Mouse (Mus musculus): ENCODE measurements around the gene Kif6. TPM values are rescaled to one million over a fixed set of nuclear protein-coding genes. Genes with fewer than 3 reads are reported as not detected.

Gene Kif6
- polyA plus RNA-seq, 1 experiment = not detected

GRCm38 (mm10) chr17:49627011-49627794 is 12.3 kb downstream of the Kif6 start:
- Histone ChIP-seq H3K27ac (ENCODE audit: insufficient read depth, low read depth, low read length) (no peak overlapping the region), H3K4me1 (ENCODE audit: control insufficient read depth, insufficient read depth, low read length) (no peaks in the 10 kb centered on the region), H3K4me3 (ENCODE audit: insufficient read depth, low read length) (no peak overlapping the region)
- no peak for TF ChIP-seq CTCF (IDR thresholded peaks at IDR 0.05; ENCODE audit: low read depth, low read length)
- TF ChIP-seq POLR2A (IDR thresholded peaks at IDR 0.05; ENCODE audit: borderline replicate concordance, low read depth, low read length) = no peak

- no peaks in the 10 kb centered on the region for H3K4me1 ChIP-seq (ENCODE audit: control insufficient read depth, insufficient read depth, low read length)
- no peak overlapping the region for H3K4me3 ChIP-seq (ENCODE audit: insufficient read depth, low read length)
- no peak for TF ChIP-seq CTCF (IDR thresholded peaks at IDR 0.05; ENCODE audit: low read depth, low read length)
- TF ChIP-seq POLR2A (IDR thresholded peaks at IDR 0.05; ENCODE audit: borderline replicate concordance, low read depth, low read length) = no peak
- no peak overlapping the region for H3K27ac ChIP-seq (ENCODE audit: insufficient read depth, low read depth, low read length)
These were observed 13.9 kb downstream of the Kif6 start for GRCm38 (mm10) chr17:49628875-49629274.

GRCm38 (mm10) chr17:49633041-49633440 is 18.1 kb downstream of the Kif6 start:
- H3K4me1 ChIP-seq (ENCODE audit: control insufficient read depth, insufficient read depth, low read length) = no peaks in the 10 kb centered on the region
- TF ChIP-seq POLR2A (IDR thresholded peaks at IDR 0.05; ENCODE audit: borderline replicate concordance, low read depth, low read length) (no peak), CTCF (IDR thresholded peaks at IDR 0.05; ENCODE audit: low read depth, low read length) (no peak)
- H3K27ac ChIP-seq (ENCODE audit: insufficient read depth, low read depth, low read length) = no peak overlapping the region
- H3K4me3 ChIP-seq (ENCODE audit: insufficient read depth, low read length) = no peak overlapping the region

GRCm38 (mm10) chr17:49641903-49642302 is 27.0 kb downstream of the Kif6 start:
- Histone ChIP-seq H3K27ac (ENCODE audit: insufficient read depth, low read depth, low read length) (no peak overlapping the region), H3K4me1 (ENCODE audit: control insufficient read depth, insufficient read depth, low read length) (no peaks in the 10 kb centered on the region), H3K4me3 (ENCODE audit: insufficient read depth, low read length) (no peak overlapping the region)
- TF ChIP-seq POLR2A (IDR thresholded peaks at IDR 0.05; ENCODE audit: borderline replicate concordance, low read depth, low read length) = no peak
- TF ChIP-seq CTCF (IDR thresholded peaks at IDR 0.05; ENCODE audit: low read depth, low read length) = no peak

GRCm38 (mm10) chr17:49642336-49642735 is 27.4 kb downstream of the Kif6 start:
- no peak for TF ChIP-seq CTCF (IDR thresholded peaks at IDR 0.05; ENCODE audit: low read depth, low read length)
- TF ChIP-seq POLR2A (IDR thresholded peaks at IDR 0.05; ENCODE audit: borderline replicate concordance, low read depth, low read length) = no peak
- Histone ChIP-seq H3K27ac (ENCODE audit: insufficient read depth, low read depth, low read length) (no peak overlapping the region), H3K4me1 (ENCODE audit: control insufficient read depth, insufficient read depth, low read length) (no peaks in the 10 kb centered on the region), H3K4me3 (ENCODE audit: insufficient read depth, low read length) (no peak overlapping the region)

- H3K27ac ChIP-seq (ENCODE audit: insufficient read depth, low read depth, low read length) = no peak overlapping the region
- no peaks in the 10 kb centered on the region for H3K4me1 ChIP-seq (ENCODE audit: control insufficient read depth, insufficient read depth, low read length)
- TF ChIP-seq POLR2A (IDR thresholded peaks at IDR 0.05; ENCODE audit: borderline replicate concordance, low read depth, low read length) (no peak), CTCF (IDR thresholded peaks at IDR 0.05; ENCODE audit: low read depth, low read length) (no peak)
- H3K4me3 ChIP-seq (ENCODE audit: insufficient read depth, low read length) = no peak overlapping the region
These were observed 28.1 kb downstream of the Kif6 start for GRCm38 (mm10) chr17:49642889-49643490.

GRCm38 (mm10) chr17:49646267-49646666 is 31.3 kb downstream of the Kif6 start:
- H3K4me1 ChIP-seq (ENCODE audit: control insufficient read depth, insufficient read depth, low read length) = no peaks in the 10 kb centered on the region
- H3K4me3 ChIP-seq (ENCODE audit: insufficient read depth, low read length) = no peak overlapping the region
- TF ChIP-seq POLR2A (IDR thresholded peaks at IDR 0.05; ENCODE audit: borderline replicate concordance, low read depth, low read length) (no peak), CTCF (IDR thresholded peaks at IDR 0.05; ENCODE audit: low read depth, low read length) (no peak)
- no peak overlapping the region for H3K27ac ChIP-seq (ENCODE audit: insufficient read depth, low read depth, low read length)

GRCm38 (mm10) chr17:49648970-49649369 is 34.0 kb downstream of the Kif6 start:
- no peak overlapping the region for H3K27ac ChIP-seq (ENCODE audit: insufficient read depth, low read depth, low read length)
- H3K4me3 ChIP-seq (ENCODE audit: insufficient read depth, low read length) = no peak overlapping the region
- no peaks in the 10 kb centered on the region for H3K4me1 ChIP-seq (ENCODE audit: control insufficient read depth, insufficient read depth, low read length)
- TF ChIP-seq CTCF (IDR thresholded peaks at IDR 0.05; ENCODE audit: low read depth, low read length) = no peak

GRCm38 (mm10) chr17:49649394-49649793 is 34.5 kb downstream of the Kif6 start:
- Histone ChIP-seq H3K4me3 (ENCODE audit: insufficient read depth, low read length) (no peak overlapping the region), H3K27ac (ENCODE audit: insufficient read depth, low read depth, low read length) (no peak overlapping the region), H3K4me1 (ENCODE audit: control insufficient read depth, insufficient read depth, low read length) (no peaks in the 10 kb centered on the region)
- TF ChIP-seq CTCF (IDR thresholded peaks at IDR 0.05; ENCODE audit: low read depth, low read length) (no peak), POLR2A (IDR thresholded peaks at IDR 0.05; ENCODE audit: borderline replicate concordance, low read depth, low read length) (no peak)

GRCm38 (mm10) chr17:49650366-49650765 is 35.4 kb downstream of the Kif6 start:
- H3K27ac ChIP-seq (ENCODE audit: insufficient read depth, low read depth, low read length) = no peak overlapping the region
- no peak overlapping the region for H3K4me3 ChIP-seq (ENCODE audit: insufficient read depth, low read length)
- H3K4me1 ChIP-seq (ENCODE audit: control insufficient read depth, insufficient read depth, low read length) = no peaks in the 10 kb centered on the region
- TF ChIP-seq POLR2A (IDR thresholded peaks at IDR 0.05; ENCODE audit: borderline replicate concordance, low read depth, low read length) (no peak), CTCF (IDR thresholded peaks at IDR 0.05; ENCODE audit: low read depth, low read length) (no peak)

Measured in bone marrow macrophage, adult 2 months (primary cell).